Mouse (Mus musculus) liver, postnatal 0 days (tissue): ENCODE data around the gene Slc30a1.

Experiments
- CTCF ChIP-seq: sonication (generic); IDR thresholded peaks from 2 replicates; pipeline ENCODE4 v1.5.1; 2016; ENCODE audit warnings: antibody characterized with exemption, low read depth
- EP300 ChIP-seq: IDR thresholded peaks from 2 replicates; pipeline ENCODE4 v1.6.1; 2016; ENCODE audit warnings: antibody characterized with exemption, low read depth, mild to moderate bottlenecking

GRCm38 (mm10) chr1:191877681-191878080 is 28.9 kb upstream of the Slc30a1 start:
- TF ChIP-seq CTCF, result no peak
- no peak for TF ChIP-seq EP300
